Mouse (Mus musculus) neural tube, embryonic 11.5 days (tissue): ENCODE results near the gene Timm10. TPM values are rescaled to one million over a fixed set of nuclear protein-coding genes. Genes with fewer than 3 reads are reported as not detected.

Source experiments
- ATAC-seq: fragments of 200-750 bp; cut with Nextera tagmentation; 2 replicates; pipeline ENCODE4 v1.8.0; 2017; ENCODE audit warnings: moderate number of reproducible peaks, mild to moderate bottlenecking, moderate TSS enrichment, moderate library complexity; ENCODE audit not compliant: insufficient read depth, low FRiP score, low TSS enrichment
- DNase-seq: peaks from one replicate; pipeline ENCODE4 v3.0.0-alpha.2; 2015; ENCODE audit warnings: low spot score
- H3K27ac ChIP-seq: fragments of 300-500 bp; sonication (generic); 2 replicates; pipeline ENCODE4 v1.5.1; 2014; ENCODE audit warnings: low read depth, mild to moderate bottlenecking, low read length
- H3K27me3 ChIP-seq: fragments of 300-500 bp; sonication (generic); 2 replicates; pipeline ENCODE4 v1.6.1; 2014; ENCODE audit warnings: mild to moderate bottlenecking, low read length, mixed read lengths; ENCODE audit not compliant: control insufficient read depth, insufficient read depth
- H3K36me3 ChIP-seq: fragments of 300-500 bp; sonication (generic); 2 replicates; pipeline ENCODE4 v1.6.1; 2014; ENCODE audit warnings: mild to moderate bottlenecking, low read length, moderate library complexity, mixed read lengths; ENCODE audit not compliant: control insufficient read depth, insufficient read depth
- H3K4me1 ChIP-seq: fragments of 300-500 bp; sonication (generic); 2 replicates; pipeline ENCODE4 v1.6.1; 2014; ENCODE audit warnings: low read length, mixed read lengths; ENCODE audit not compliant: control insufficient read depth, insufficient read depth
- H3K4me2 ChIP-seq: fragments of 300-500 bp; sonication (generic); 2 replicates; pipeline ENCODE4 v1.6.1; 2014; ENCODE audit warnings: low read depth, mild to moderate bottlenecking, moderate library complexity
- H3K4me3 ChIP-seq: fragments of 300-500 bp; sonication (generic); 2 replicates; pipeline ENCODE4 v1.5.1; 2014; ENCODE audit warnings: low read depth, low read length
- H3K9ac ChIP-seq: fragments of 300-500 bp; sonication (generic); 2 replicates; pipeline ENCODE4 v1.6.1; 2014; ENCODE audit warnings: mild to moderate bottlenecking, low read length
- H3K9me3 ChIP-seq: fragments of 300-500 bp; sonication (generic); 2 replicates; pipeline ENCODE4 v1.6.1; 2016; ENCODE audit warnings: low read length; ENCODE audit not compliant: control insufficient read depth
- WGBS: fragments of 180-500 bp; shearing (Covaris S2); extraction: QIAGEN DNeasy Blood & Tissue Kit; methylation state at CpG from one replicate; pipeline ENCODE4 v1.1.7; 2014; 5-methylcytosine and 5-hydroxymethylcytosine counted together
- polyA plus RNA-seq: library from polyadenylated mRNA; unstranded; fragments of >200 nt; fragmentation: Nextera tagmentation; extraction: Ambion mirVana; gene quantifications from 2 replicates; pipeline ENCODE4 v1.2.1, GENCODE M21; 2014

The Timm10 gene
- polyA plus RNA-seq, 1 experiment from 2014 or later = 53.3 TPM

- Histone ChIP-seq H3K4me1 (no peaks in the 10 kb centered on the region), H3K27me3 (no peaks in the 10 kb centered on the region), H3K4me2 (no peak overlapping the region), H3K36me3 (no peaks in the 10 kb centered on the region), H3K9ac (no peak overlapping the region), H3K9me3 (no peaks in the 10 kb centered on the region), H3K27ac (no peak overlapping the region), H3K4me3 (no peak overlapping the region)
- DNase-seq (no peak), ATAC-seq (no peak)
These were observed 17.5 kb upstream of the Timm10 start for GRCm38 (mm10) chr2:84809330-84809729.

DNA sequence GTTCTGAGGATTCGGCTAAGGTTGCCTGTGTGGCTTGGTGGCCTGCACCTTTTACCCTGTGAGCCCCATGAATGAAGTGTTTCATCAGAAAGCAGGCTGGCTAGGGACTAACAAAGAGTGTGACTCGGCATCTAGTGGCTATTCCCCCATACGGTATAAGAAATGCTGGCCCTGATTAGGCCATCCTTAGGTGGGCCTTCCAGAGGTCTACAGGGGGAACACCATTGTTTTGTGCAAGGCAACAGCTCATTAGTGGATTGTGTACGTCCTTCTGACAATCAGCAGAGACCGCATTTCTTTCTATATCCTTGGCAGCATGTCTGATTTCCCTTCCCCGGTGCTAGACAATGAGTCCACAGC, 16.3 kb upstream of the Timm10 start:
- Histone ChIP-seq H3K27ac (no peak overlapping the region), H3K9ac (no peak overlapping the region), H3K9me3 (no peaks in the 10 kb centered on the region), H3K4me3 (no peak overlapping the region), H3K27me3 (no peaks in the 10 kb centered on the region), H3K36me3 (no peaks in the 10 kb centered on the region), H3K4me2 (no peak overlapping the region), H3K4me1 (no peaks in the 10 kb centered on the region)
- WGBS = 82% methylated on average over 6 of the region's 6 CpGs
- ATAC-seq (peak; percentile 11; the same call in 1 of the 2 replicates), DNase-seq (no peak)

DNA sequence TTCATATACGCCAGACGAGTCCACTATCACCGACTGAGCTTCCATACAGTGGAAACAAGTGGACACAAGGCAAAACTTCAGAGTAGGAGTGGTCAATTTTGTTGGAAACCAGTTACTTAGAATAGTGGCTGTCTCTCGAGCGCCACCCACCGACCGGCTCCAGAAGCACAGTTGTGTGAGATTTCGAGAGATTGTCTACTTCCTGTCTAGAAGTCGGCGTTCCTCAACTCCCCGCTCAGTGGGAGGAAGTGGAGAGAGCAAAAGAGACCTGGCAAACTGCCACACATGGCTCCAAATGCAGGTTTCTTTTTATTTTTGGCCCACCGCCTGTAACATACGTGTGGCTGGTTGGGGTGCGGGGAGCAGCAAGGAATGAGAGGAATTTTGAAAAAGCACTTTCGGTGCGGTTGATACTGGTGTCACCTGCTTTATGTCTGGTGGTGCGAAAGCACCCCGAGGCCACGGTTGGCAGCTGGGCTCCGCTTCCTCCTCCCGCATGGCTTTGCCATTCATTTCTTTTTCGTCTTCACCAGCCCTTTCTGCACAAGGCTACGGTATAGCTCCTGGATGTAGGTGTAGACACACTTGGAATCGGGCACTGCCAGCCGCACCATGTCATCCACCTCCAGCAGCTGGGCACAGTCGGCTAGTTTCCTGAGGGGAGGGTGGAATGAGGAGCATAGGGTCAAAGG, 15.8 kb upstream of the Timm10 start:
- peak overlapping the region; percentile 5; the same call in 1 of the 2 replicates for H3K9ac ChIP-seq

GRCm38 (mm10) chr2:84811880-84812279, 14.9 kb upstream of the Timm10 start:
- no peak for DNase-seq
- H3K27me3 ChIP-seq = no peaks in the 10 kb centered on the region
- ATAC-seq = no peak
- no peak overlapping the region for H3K9ac ChIP-seq
- H3K27ac ChIP-seq = no peak overlapping the region
- H3K4me2 ChIP-seq = no peak overlapping the region
- H3K36me3 ChIP-seq = no peaks in the 10 kb centered on the region
- H3K4me1 ChIP-seq = no peaks in the 10 kb centered on the region
- H3K9me3 ChIP-seq = no peaks in the 10 kb centered on the region
- 93% methylated on average over 7 of the region's 7 CpGs for WGBS
- H3K4me3 ChIP-seq = no peak overlapping the region

More for the DNA sequence above, 15.8 kb upstream of the Timm10 start:
- ATAC-seq = peak; percentile 61; the same call in 1 of the 2 replicates
- H3K4me3 ChIP-seq = 0 out of 2 replicates have a peak overlapping the region, but pooled peaks have one; percentile 12
- no peak overlapping the region for H3K27ac ChIP-seq
- H3K4me2 ChIP-seq = peak overlapping the region; percentile 31
- DNase-seq = peak; percentile 89
- no peaks in the 10 kb centered on the region for H3K27me3 ChIP-seq
- no peaks in the 10 kb centered on the region for H3K36me3 ChIP-seq
- no peaks in the 10 kb centered on the region for H3K9me3 ChIP-seq
- H3K4me1 ChIP-seq = no peaks in the 10 kb centered on the region
- 47% methylated on average over 26 of the region's 26 CpGs for WGBS

GRCm38 (mm10) chr2:84812676-84813075, 14.1 kb upstream of the Timm10 start:
- no peaks in the 10 kb centered on the region for H3K27me3 ChIP-seq
- no peak overlapping the region for H3K4me2 ChIP-seq
- H3K4me1 ChIP-seq = no peaks in the 10 kb centered on the region
- ATAC-seq (no peak), DNase-seq (no peak)
- H3K36me3 ChIP-seq = no peaks in the 10 kb centered on the region
- H3K9ac ChIP-seq = no peak overlapping the region
- 81% methylated on average over 6 of the region's 6 CpGs for WGBS
- no peak overlapping the region for H3K4me3 ChIP-seq
- H3K27ac ChIP-seq = no peak overlapping the region
- H3K9me3 ChIP-seq = no peaks in the 10 kb centered on the region

DNA sequence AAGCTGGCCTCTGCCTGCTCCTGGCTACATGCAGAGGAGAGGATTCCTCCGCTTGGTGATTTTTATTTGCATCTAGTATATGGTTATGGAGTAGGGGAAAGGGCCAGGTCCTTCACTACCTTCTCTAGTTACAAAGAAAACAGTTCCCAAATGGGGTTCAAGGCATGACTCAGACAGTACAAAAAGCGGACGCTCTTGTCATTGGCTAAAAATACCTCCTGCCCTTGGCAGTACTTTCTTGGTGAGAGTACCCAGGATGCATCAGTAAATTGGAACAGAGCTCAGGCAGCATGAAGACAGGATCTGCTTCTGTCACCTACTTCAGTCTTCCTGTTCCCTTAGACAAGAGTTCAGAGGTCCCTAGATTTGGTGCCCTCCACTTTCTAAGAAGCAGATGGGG, 6.9 kb upstream of the Timm10 start:
- ATAC-seq = no peak
- Histone ChIP-seq H3K36me3 (no peaks in the 10 kb centered on the region), H3K4me2 (no peak overlapping the region), H3K27ac (no peak overlapping the region), H3K4me1 (no peaks in the 10 kb centered on the region), H3K4me3 (no peak overlapping the region), H3K9ac (no peak overlapping the region), H3K27me3 (no peaks in the 10 kb centered on the region), H3K9me3 (no peaks in the 10 kb centered on the region)
- DNase-seq = no peak
- 70% methylated on average over 3 of the region's 3 CpGs for WGBS

DNA sequence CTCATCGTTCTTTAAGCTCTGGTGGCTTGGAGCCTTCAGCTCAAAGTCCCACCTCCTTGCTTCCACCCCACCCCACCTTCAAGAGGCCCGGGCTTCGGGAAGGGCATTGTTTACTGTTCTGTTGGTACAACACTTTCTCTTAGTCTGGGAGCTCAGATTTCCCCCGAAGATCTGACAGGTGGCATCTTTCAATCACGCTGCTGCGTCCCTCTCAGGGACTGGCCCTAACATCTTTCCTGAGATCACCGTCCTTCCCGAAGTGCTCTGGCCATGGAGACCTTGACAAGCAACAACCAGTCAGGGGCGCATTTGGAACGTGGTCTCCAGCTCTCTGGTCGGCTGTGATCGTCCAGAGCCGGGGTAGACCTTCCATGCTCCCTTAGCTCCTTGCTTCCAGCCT, 4.2 kb upstream of the Timm10 start, which contains the start of gene Smtnl1:
Gene Smtnl1, minus strand, starts transcription at position 101 of the 400 bp plus-strand sequence.
- H3K9me3 ChIP-seq = no peaks in the 10 kb centered on the region
- H3K36me3 ChIP-seq = no peaks in the 10 kb centered on the region
- 69% methylated on average over 13 of the region's 13 CpGs for WGBS
- no peak for ATAC-seq
- H3K27me3 ChIP-seq = no peaks in the 10 kb centered on the region
- no peak within 1 kb of the TSS for H3K27ac ChIP-seq
- H3K4me1 ChIP-seq = peaks cover 3% of the 10 kb centered on the region
- H3K9ac ChIP-seq = no peak within 1 kb of the TSS
- DNase-seq = no peak
- no peak within 1 kb of the TSS for H3K4me2 ChIP-seq
- no peak within 1 kb of the TSS for H3K4me3 ChIP-seq

DNA sequence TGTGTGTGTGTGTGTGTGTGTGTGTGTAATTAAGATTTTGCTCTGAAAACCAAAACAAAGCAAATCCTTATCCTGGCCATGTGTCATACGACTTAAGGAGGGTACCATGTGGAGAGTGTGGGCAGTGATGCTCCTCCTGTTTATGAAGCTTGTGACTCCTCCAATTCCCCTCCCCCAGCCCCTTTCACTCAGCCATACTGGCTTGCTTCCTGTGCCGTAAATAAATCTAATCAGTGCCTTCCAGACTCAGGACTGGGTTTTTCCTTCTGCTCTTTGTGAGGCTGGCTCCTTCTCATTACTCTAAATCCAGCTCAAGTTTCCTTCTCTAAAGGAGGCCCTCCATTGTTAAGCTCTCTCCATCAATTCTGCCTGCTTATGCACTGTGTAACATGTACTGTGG, 3.6 kb upstream of the Timm10 start:
- H3K27me3 ChIP-seq = no peaks in the 10 kb centered on the region
- no peak for DNase-seq
- 55% methylated on average over 2 of the region's 2 CpGs for WGBS
- H3K4me2 ChIP-seq = no peak overlapping the region
- H3K36me3 ChIP-seq = no peaks in the 10 kb centered on the region
- no peaks in the 10 kb centered on the region for H3K9me3 ChIP-seq
- H3K9ac ChIP-seq = no peak overlapping the region
- H3K4me1 ChIP-seq = peaks cover 7% of the 10 kb centered on the region
- H3K4me3 ChIP-seq = no peak overlapping the region
- ATAC-seq = no peak
- no peak overlapping the region for H3K27ac ChIP-seq

DNA sequence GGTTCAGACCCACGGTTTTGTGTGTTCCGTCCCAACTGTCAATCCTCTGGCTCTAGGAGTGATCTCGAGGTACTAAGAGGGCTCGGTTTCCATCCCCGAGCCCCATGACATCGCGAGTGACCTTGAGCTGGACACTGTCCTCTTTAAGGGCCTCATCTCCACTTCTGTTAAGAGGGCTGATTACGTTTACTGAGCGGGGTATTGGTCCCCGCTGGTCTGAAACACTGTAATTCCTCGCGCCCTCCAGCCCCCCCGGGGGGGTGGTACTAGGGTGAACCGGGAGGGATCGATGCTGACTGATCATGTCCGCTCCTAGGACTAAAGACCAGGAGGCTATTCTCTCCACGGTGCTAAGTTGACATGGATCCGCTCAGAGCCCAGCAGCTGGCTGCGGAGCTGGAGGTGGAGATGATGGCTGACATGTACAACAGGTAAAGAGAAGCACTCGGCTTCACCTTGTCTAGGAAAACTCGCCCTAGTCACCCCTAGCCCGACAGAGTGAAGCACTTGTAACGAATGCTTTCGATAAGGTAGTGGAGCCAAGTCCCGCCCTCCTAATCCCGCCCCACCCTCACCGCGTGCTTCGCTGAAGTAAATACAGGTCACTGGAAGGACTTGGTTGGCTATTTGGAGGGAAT, 605 bp downstream of the Timm10 start:
- Histone ChIP-seq H3K27ac (no peak overlapping the region), H3K4me3 (peak overlapping the region; percentile 86), H3K4me2 (peak overlapping the region; percentile 99), H3K4me1 (peaks cover 7% of the 10 kb centered on the region), H3K27me3 (no peaks in the 10 kb centered on the region), H3K9ac (peak overlapping the region; percentile 73), H3K36me3 (no peaks in the 10 kb centered on the region), H3K9me3 (no peaks in the 10 kb centered on the region)
- DNase-seq = no peak
- under 1% methylated on average over 29 of the region's 29 CpGs for WGBS
- ATAC-seq = peak; percentile 26
